Mouse (Mus musculus) olfactory bulb, adult 2 months (tissue): ENCODE measurements at regions not wholly inside any gene's neighbourhood (a gene's known extent, or its start where the extent isn't known, plus 50 kb on each side); places are given as distances from the start of the nearest gene placed in this dataset.

ENCODE experiments used
- CTCF ChIP-seq: fragments of 200-500 bp; IDR thresholded peaks from 2 replicates; pipeline ENCODE4 v1.5.1; 2012; ENCODE audit warnings: low read depth, mild to moderate bottlenecking, low read length, moderate library complexity; ENCODE audit not compliant: insufficient read depth
- POLR2A ChIP-seq: fragments of 200-500 bp; IDR thresholded peaks from 2 replicates; pipeline ENCODE4 v1.6.1; 2012; ENCODE audit warnings: mild to moderate bottlenecking, low read depth, low read length, moderate library complexity; ENCODE audit not compliant: insufficient read depth

DNA sequence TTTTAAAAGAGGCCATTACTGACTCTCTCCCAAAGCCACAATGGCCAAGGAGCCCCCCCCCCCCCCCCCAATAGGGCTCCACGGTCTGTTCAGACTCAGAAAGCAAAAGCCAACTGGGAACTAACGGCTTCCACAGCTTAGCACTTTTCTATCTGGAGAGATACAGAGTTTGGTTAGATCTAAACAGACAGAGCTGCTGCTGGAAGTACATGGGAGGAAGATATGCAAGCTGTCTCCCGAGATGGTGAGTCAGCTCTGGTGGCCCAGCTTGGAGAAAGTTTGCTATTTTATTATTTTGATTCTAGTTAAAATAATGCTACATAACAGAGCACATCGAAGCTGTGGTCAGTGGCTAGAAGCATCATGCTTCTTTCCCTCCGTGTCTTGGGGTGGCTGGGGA is 123.7 kb downstream of the Dhx35 start:
- no peak for TF ChIP-seq POLR2A
- TF ChIP-seq CTCF = no peak
